Mouse (Mus musculus) cerebellum, adult 9-10 months (tissue): Measurements from ENCODE around the gene Magi2.
"Not testable (repeated sequence)": the region's sequence is repeated elsewhere in the genome, so short reads cannot be mapped to it uniquely, and the experiment has no call there.

Experiments used
- DNase-seq: peaks from one replicate; pipeline ENCODE4 v3.0.0; 2022

Gene Magi2

DNA sequence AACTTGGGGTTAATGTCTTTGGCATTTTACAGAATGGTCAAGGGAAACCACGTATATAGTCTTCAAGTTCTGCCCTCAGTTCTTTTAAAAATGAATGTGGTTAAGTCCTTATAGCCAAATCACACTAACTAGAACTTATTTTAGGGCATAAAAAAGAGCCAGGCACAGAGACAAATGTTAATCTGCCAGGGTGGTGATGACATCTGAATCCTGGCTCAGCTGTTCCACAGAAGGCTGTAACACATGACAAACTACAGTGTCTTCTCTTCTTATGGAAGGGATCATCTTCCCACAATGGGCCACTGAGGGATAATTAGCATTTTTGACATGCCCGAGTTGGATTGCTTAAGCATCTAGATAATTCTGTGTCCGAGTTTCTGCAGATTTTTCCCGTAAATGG, 1299.8 kb downstream of the Magi2 start:
- not testable (repeated sequence) for DNase-seq

DNA sequence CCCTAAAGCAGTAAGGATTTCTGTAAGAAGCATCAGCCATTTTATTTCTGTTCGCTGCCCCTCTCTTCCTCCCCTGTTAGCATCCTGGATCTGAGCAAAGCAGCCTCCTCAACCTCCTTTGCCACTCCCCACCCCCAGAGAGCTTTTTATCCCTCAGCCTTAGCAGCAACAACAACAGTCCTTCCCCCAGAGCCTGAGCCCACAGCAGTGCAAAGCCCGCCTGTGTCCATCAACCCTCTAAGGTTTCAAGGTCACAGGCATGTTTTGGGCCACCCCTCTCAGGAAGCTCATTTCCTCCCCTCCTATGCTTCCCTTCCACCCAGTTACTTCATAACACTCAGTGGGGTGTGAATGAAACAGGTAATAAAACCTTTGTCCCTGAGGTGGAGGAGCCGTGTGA, 1309.7 kb downstream of the Magi2 start:
- DNase-seq = no peak

DNA sequence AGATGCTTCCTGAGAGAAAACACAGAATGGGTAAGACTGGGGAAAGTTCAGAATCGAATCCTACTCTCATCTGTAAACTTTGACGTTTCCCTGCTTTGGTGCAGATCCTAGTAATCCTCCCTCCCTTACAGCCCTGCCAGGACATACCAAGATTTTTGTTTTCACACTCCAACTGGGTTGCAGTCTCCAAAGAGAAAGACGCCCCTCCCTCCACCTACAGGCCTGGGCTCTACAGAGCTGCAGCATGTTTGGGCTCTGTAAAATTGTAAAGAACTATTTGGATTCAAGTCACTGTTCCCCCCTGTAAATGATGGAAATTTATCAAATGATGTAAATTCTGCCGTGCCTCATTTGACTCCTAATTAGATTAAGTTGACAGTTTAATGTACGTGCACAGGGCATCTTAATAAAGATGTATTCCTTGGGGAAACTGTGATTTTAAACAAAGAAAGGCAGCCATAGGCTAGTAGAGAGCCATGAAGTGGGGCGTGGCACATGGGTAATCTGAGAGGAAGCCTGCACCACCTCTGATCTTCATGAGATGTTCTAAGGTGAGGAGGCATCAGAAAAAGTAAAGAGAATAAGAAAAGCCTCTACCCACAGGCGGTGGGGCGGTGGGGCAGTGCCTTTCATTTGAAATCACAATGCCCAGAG, 1310.7 kb downstream of the Magi2 start:
- no peak for DNase-seq

DNA sequence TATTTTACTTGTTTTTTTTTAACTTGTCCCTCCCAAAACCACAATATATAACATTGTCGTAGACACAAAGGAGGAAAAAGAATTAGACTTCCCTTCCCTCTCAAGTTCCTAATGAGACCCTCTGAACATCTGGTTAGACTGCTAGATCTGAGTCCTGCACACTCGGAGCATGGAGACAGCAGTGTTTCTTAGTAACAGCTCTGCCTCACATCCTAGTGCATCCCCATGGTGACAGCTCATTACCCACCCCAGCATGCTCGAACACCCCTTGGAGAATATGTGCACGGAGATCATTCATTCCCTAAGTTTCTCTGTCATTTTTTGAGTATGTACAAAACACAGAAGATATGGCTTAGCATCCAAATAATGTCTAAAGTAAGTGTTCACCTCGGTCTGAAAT, 1317.5 kb downstream of the Magi2 start:
- no peak for DNase-seq

DNA sequence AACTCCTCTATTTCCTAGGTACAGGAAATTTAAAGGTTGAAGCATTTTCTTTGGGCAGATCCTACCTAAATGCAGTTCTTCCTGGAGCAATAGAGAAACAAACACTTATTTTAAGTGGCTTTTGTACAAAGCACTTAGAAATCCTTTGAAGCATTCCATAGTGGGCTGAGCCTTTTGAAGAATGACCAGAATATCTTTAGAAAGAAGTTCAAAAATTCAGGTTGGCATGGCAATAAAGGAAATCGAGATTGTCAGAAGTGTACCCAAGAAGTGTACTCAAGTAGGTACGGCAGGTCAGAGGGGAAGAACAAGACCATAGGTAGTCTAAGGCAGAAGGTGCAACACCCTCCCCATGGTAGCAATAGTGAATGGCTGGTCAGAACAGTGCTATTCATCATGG, 1332.5 kb downstream of the Magi2 start:
- no peak for DNase-seq

DNA sequence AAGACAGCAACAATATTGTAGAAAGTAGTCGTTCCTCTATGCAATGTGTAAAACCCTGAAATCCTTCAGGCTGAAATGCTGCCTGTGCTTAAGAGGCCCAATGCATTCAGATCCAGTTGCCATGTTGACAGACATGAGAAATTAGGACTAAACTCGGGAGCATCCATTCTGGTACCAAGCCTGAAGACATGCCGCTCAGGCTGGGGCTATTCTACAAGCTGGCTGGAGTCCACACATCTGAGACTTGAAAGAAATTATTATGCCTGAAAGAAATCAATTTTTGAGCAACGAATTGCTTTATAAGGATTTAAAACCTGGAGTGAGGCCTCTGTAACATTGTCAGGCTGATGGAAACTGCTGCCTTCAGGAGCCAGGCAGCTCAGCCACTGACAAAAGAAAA, 1333.0 kb downstream of the Magi2 start:
- no peak for DNase-seq

DNA sequence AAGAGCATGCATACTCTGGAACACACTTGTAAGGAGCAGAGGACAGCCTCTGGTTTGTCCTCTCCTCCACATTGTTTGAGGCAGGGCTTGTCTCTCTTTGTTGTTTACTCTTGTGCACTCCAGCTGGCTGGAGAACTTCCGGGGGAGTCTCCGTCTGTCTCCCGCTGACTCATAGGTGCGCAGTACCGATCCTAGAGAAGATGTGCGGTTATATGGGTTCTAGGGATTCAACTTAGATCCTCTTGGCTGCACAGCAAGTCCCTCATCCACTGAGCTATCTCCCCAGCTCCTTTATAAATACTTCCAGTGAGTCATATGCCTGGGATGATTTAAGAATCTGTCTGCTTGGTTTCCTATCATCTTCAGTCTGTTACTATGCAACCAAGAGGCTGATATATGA, 1341.6 kb downstream of the Magi2 start:
- DNase-seq = no peak

DNA sequence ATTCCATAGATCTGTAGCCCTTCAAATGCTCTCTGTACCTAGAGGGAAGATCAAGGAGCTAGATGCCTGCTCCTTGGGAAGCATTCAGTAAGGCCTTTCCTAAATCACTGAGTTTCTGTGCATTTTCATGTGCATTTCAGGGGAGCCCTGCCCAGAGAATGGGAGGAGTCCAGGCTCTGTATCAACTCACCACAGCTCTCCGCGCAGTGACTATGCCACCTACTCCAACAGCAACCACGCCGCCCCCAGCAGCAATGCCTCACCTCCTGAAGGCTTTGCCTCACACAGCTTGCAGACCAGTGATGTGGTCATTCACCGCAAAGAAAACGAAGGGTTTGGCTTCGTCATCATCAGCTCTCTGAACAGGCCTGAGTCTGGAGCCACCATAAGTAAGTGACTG, 1342.1 kb downstream of the Magi2 start:
- no peak for DNase-seq

DNA sequence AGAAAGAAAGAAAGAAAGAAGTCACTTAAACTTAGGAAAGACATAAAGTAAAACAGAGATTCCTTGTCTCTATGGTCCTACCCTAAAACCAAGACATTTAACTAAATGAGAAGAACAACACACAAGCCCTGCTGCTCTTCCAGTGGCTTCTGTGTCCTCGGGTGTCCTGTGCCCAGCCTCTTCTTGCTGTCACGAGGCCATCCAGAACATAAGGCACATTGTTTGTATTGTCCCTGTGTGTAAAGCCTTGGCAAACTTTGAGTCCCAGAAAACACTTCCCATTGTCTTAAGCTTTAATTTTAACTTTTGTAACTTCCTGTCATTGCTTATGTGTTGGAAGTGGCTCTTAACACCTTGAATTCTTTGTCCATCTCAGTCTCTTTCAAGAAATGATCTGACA, 1348.0 kb downstream of the Magi2 start:
- DNase-seq = no peak

DNA sequence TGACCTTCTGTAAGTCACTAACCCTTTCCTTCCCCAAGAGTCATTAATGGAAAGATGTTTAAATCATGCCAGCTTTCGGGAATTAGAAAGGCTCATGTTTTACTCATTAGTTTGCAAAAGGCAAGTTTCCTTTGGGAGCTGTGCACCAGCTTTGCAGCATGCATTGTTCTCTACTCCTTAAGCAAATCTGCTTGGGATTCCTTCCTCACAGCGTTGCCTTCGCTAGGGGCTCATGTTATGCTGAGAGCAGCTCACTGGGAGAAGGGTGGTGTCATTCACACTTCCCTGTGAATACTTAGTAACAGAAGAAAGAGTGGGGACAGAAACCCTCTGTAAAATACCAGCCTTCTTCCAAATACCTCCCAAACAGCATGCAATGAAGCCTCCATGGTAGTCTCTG, 1349.0 kb downstream of the Magi2 start:
- DNase-seq = no peak

DNA sequence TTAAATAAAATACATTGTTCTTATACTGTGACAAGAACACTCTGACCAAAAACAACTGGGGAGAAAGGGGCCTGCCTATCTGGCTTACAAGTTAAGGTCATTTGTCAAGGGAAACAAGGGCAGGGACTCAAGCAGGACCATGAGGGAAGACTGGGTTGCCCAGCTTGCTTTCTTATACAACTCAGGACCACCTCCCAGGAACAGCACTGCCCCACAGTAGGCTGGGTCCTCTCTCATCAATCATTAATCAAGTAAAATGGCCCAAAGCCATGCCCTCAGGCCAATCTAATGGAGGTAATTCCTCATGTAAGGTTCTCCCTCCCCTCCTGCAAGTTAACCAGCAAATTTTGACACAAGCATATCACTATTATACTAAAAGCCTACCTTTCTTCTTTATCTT, 1349.4 kb downstream of the Magi2 start:
- DNase-seq = no peak

DNA sequence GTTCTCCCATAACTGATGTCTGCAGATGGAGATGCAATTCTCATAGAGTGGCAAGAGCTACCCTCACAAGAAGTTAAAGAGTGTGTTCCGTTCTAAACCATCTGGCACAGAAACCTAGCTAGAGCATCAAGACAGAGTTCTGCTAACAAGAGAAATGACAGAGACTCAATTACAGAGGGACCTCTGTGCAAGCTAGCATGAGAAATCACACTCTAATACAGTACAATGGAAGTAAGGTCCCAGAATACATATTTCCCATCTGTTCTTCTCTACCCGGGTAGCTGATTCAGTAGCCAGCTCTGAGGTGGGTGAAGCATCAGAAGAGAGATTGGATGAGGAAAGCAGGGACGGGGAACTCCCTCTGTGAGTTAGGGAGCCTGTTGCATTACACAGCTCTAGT, 1351.8 kb downstream of the Magi2 start:
- DNase-seq = no peak

DNA sequence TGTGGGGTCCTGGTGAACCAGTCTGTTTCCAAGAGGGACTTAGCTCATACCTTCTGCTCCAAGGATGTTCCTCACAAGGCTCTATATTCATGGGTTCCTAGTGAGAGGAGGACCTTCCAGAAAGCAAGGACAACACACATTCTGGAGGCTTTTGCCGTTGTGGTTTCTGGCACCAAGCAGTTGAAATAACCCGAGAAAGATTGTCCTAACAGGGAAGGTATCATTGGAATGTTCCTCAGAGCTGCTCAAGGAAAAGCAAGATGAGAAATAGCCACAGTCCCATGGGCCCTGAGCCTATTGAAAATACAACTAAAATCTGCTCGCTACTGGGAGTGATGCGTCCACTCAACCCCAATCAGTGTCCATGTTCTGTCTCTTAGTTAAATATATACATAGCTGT, 1353.8 kb downstream of the Magi2 start:
- no peak for DNase-seq

DNA sequence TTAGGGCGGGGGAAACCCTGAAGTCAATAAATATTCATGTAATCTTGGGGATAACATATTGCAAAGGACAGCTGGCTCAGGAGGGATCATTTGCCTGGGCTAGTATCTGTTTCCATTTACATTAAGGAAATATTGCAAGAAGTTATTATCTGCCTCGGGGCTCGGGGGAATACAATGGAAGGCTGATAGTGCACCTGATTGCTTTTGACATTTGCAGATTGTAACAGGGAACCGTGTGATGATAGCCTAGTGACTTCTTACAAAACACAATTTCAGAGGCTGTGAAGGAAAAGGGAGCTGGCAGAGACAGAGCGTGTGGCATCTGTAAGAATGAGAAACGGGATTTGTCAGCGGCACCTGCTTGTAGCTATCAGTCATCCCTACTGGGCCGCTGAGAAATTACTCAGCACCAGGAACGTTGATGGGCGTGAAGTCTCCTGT, 1356.2 kb downstream of the Magi2 start:
- no peak for DNase-seq

DNA sequence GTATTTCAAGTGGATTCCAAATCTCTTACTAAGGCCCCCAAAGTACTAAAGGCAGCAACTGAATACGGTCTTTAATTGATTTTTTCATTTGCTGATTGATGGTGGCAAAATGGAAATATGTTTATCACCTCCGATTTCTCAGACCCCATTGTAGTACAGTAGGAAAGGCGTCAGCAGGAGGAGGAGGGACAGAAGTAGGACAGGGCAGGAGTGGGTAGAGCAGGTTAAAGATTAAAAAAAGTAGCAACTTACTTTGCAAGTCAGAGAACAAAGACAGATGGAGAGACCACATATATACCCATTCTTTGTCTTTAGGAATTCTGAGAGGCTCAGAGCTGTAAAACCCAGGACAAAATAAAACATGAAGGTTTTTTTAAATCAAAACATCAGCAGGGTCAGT, 1356.8 kb downstream of the Magi2 start:
- no peak for DNase-seq

DNA sequence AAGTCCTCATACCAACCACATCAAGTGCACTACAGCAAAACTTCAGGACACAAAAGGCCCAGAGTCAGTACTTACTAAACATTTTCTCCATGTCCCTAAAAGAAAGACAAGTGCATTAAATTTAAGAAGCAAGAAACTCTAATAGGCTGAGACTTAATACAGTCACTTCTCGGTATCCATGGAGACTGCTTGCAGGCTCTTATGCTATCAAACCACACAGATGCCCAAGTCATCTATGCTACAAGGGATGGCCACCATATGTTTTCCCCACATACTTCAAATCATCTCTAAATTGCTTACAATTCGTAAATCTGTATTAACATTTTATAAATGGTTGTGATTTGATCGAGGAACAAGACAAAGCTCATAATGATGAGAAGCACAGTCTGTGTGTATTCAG, 1357.9 kb downstream of the Magi2 start:
- DNase-seq = no peak

DNA sequence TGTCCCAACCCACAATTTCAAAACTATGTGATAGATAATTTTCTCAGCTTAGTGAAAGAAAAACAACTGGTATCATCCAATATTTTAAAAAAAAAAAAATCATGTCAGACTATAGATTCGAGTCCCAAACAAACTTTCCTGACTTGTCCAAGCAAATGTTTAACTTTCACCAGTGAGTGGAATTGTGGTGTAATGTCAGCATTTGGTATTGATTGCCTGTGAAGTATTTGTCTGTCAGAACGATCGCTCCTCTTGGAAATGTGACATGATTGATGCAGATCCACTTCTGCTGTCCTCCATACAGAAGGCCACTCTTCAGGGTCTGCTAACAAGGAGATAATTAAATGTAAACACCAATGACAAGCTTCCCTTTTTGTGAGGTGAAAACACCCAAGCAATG, 1362.9 kb downstream of the Magi2 start:
- DNase-seq = no peak

DNA sequence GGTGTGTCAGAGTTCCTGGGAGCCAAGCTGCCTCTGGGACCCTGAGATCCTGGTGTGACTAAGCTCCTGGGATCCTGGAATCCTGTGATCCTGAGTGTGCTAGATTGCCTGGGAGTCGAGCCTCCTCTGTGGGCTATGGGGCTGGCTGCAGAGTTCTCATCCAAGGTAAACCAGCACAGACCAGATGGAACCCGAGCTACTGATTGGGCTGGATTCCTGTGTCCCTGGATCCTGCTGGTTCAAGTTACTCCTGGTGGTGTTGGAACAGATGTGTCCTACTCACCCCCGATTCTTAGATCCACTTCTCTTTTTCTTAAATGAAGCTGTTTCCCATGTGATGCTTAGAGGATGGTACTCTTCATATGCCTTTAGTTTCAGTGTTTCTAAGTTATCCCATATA, 1371.4 kb downstream of the Magi2 start:
- no peak for DNase-seq

DNA sequence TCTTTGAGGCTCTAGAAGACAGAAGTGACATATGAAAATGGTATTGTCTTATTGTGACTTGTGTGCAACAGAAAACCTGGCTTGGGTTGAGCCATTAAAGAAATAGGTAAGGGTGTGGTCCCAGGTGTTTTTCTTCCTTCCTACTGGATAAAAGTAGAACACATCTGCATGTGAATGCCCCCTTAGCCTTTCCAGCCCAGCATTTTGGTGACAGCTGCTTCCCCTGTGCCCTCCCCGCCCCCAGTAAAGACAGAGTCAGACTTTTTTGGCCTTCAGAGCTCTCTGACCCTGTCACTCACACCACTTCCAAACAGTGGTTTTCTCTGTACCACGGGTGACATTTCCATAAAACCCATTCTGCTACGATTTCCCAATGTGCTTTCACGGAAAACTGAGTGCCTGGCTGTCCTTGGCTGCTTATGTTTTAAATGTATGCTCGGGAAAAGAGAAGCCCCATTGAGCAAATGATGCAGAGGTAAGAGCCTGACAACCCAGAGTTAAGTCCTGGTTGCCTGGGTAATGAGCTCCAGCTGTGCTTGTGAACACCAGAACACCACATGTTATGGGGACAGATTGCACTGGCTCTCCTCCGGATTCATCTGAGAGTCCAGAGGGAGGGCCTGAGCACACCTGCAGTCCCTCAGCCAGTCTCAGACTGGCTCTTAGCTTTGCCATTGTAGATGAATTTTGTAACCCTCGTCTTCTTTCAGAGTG, 1377.1 kb downstream of the Magi2 start:
- no peak for DNase-seq

DNA sequence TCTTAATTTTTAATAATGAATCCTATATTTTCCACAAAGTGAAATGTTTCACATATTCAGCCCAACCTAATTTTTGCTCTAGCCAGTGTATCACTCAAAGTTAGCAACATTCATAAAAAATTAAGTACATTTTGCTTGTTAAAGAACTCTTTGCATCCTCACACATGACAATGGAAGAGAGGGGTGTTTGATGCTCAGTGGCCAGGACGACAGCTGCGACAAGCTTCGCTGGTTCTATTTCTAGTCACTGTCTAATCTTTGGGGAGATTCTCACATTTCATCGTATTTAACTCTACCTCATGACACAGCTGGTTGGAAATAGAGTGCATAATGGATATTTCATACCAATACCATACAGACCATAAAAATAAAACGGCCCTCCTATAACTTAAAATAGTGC, 1379.7 kb downstream of the Magi2 start:
- DNase-seq = no peak

DNA sequence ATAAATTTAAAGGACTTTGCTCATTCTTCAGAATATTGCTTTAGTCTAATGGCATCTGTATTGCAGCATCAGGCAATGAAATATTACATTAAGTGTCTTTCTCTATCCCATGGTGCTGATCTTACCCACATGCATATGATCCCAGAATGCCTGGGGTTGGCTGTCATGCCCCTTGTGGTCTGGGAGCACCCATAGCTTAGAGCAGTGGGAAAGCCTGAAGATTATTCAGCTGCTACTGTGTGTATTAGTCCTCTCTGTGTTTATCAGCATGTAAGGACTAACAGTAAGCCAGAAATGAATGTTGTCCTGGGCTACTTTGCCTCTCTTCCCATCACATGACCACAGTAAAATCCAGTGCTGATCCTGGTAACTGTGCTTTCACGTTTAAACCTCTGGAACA, 1380.7 kb downstream of the Magi2 start:
- DNase-seq = no peak

DNA sequence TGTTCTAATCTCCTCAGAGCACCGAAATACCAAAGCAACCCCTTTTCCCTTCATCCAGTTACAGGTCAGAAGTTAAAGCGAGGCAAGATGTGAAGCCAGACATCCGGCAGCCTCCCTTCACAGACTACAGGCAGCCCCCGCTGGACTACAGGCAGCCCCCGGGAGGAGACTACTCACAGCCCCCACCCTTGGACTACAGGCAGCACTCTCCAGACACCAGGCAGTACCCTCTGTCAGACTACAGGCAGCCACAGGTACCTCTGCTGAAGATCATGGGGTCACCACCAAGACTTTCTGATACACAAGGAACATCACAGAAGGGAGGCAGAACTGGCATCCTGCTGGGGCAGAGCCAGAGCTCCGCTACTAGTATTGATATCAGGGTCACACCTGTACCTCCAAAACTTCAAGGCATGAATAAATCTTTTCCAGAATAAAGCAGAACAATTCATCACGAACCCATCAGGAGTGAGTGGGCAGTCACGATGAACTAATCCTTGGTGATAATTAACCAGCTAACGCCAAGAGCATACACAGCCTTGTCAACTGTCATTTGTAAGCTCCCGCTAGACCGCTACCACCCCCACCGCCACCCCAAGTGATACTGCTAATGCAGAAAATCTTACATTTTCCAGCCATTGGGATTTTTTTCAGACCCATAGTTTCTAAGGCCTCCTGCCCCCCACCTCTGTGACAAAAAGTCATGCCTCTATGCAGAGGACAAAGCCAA, 1382.5 kb downstream of the Magi2 start:
- no peak for DNase-seq

DNA sequence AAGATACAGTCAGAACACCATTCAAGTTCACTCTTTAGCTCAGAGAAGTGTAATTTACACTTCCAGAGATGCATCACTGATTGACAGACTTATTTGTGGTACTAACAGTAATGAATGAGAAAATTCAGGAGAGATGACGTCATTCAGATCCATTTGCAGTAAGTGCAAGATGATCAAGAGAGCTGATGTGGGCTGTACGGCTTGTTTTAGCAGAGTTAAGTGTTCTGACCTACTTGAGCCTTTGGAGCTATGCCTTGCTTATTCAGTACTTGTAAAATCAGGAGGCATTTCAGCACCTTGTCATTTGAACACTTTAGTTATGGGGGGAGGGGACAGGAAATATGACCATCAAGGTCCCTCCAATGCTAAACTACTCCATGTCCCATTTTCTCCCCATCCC, 1383.8 kb downstream of the Magi2 start:
- DNase-seq = no peak

DNA sequence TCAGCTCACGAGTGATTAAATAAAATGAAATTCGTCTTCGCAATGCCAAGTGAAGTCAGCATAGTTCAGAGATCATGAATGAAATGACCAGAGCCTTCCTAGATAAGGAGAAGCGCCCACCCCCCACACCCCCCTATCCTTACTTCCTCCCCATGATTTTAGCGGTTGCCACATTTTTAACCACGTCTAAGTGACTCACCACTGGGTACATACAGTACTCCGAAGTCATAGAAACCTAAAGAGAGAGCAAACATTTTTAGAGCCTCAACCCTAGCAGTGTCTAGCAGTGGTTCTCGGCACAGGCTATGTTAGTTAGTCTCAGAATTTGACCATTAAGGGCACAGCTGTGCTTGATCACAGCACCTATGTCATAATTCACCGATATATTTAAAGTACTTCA, 1385.8 kb downstream of the Magi2 start:
- DNase-seq = no peak
